Mouse (Mus musculus): ENCODE data around the gene Gm10153. TPM values are rescaled to one million over a fixed set of nuclear protein-coding genes. Genes with fewer than 3 reads are reported as not detected.
"Not testable (repeated sequence)": the region's sequence is repeated elsewhere in the genome, so short reads cannot be mapped to it uniquely, and the experiment has no call there.

Gm10153 gene
- not detected in 2 replicates for polyA plus RNA-seq (2015; fragmentation: Nextera tagmentation; extraction: Ambion mirVana)

DNA sequence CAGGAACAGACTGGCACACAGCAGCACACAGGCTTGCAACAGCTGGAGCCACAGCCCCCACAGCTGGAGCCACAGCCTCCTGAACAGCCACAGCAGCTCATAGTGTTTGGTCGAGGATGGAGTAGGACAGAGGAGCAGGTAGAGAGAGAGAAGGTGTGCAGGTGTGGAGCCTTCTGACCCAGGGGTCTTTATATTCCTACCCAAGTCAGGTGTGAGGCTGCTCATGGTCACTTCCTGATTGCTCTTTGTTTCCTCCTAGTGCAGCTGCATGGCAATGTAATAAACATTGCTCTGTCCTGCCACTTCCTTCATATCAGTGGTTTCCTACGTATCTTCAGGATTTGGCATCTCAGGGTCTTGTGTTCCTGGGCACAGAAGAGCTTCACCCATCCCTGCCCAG, at the start of gene Gm10153:
Gm10153 (minus strand) TSS at position 101 of the 400 bp plus-strand sequence.
- DNase-seq (ENCODE audit: low spot score): no peak

- no peak for DNase-seq (ENCODE audit: low spot score)
These were observed 41.4 kb upstream of the Gm10153 start for GRCm38 (mm10) chr7:142231540-142231939.

DNA sequence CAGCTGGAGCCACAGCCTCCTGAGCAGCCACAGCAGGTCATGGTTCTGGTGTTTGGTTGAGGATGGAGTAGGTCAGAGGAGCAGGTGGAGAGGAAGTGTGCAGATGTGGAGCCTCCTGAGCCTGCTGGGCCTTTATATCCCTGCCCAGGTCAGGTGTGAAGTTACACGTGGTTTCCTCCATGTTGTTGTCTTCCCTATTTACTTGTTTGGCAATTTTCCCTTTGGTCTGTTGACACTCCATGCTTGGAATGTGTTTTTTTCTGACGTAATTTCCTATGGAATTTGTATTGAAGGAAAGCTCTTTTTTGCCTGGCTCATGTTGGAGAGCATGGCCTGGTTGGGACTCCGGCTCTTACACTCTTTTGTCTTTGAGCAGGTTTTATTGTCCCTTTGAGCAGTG, 39.7 kb upstream of the Gm10153 start, which contains the start of gene Krtap5-5:
Krtap5-5 (minus strand) TSS at position 101 of the 400 bp plus-strand sequence.
- DNase-seq (ENCODE audit: low spot score): not testable (repeated sequence)

DNA sequence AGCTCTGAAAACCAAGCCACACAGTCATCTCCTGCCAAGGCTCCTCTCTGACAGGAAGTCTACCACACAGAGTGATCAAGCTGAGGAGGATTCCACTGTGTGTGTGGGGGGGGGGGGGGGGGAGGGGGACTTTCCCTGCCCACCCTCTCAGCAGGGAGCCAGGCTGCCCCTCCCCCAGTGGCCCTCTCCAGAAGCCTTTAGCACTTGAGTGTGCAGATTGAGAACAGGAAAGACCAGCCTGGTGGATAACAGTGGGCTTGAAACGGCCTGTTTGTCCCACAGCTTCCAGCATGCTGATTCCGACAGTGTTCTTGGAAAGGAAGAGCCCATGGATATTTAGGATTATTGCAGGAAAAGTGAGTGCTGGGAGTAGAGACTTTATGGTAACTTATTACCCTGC, 34.3 kb upstream of the Gm10153 start:
- DNase-seq (ENCODE audit: low spot score): no peak

DNA sequence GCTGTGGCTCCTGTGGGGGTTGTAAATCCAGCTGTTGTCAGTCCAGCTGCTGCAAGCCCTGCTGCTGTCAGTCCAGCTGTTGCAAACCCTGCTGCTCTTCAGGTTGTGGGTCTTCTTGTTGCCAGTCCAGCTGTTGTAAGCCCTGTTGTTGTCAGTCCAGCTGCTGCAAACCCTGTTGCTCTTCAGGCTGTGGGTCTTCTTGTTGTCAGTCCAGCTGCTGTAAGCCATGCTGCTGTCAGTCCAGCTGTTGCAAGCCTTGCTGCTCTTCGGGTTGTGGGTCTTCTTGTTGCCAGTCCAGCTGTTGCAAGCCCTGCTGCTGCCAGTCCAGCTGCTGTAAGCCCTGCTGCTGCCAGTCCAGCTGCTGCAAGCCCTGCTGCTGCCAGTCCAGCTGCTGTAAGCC, 21.9 kb upstream of the Gm10153 start:
- not testable (repeated sequence) for DNase-seq (ENCODE audit: low spot score)

- no peak for DNase-seq (ENCODE audit: low spot score)
These were observed 21.4 kb upstream of the Gm10153 start, which contains the start of gene Gm7579 for GRCm38 (mm10) chr7:142211559-142211958. TSS of gene Gm7579 (plus strand) at chr7:142211859.

DNA sequence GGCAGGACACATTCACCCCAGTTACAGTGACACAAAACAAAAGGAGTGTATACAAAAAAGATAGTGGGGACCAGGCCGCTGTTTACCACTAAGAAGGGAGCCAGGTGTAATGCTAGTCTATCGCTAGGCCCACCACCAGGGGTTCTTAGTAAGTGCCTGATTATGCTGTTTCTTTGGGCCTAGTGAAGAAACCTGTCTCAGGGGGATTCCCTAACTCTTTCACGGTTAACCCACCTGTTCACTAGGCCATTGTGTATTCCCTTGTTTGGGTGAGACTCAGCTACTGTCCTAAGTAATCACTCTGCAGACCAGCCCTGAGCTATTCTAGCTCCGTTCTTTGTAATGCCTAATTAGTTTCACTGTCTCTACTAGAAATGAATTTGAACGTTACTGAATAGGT, 16.7 kb upstream of the Gm10153 start:
- not testable (repeated sequence) for DNase-seq (ENCODE audit: low spot score)

DNA sequence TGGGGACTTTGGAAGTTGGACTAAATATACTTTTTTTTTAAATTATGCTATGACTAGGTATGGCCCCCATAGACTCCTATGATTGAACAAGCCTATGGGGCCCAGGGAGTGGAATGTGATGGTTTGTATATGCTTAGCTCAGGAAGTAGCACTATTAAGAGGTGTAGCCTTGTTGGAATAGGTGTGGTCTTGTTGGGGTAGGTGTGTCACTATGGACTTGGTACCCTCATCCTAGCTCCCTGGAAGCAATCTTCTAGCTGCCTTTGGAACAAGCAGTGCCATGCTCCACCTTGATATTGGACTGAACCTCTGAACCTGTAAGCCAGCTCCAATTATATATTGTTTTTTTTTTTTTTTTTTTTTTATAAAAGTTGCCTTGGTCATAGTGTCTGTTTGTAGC, 15.3 kb upstream of the Gm10153 start:
- no peak for DNase-seq (ENCODE audit: low spot score)

DNA sequence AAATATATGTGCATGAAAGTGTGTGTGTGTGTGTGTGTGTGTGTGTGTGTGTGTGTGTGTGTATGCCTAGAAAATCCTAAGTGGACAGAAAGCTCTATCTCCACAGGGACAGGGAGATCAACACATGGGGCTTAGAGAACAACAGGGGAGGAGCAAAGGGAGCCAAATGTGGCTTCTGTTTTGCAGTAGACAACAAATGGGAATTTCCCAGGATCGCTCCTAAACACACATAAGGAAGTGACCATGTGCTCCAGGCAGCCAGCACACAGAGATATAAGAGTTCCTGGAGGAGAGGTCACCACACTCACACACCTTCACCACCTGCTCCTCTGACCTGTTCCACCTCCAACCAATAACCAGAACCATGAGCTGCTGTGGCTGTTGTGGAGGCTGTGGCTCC, 10.9 kb upstream of the Gm10153 start, which contains the start of gene Krtap5-3:
Krtap5-3 (plus strand) TSS at position 301 of the 400 bp plus-strand sequence.
- DNase-seq (ENCODE audit: low spot score): no peak

- no peak for DNase-seq (ENCODE audit: low spot score)
These were observed 8.6 kb upstream of the Gm10153 start for GRCm38 (mm10) chr7:142198748-142199147.

GRCm38 (mm10) chr7:142188156-142188555, 2.0 kb downstream of the Gm10153 start:
- DNase-seq (ENCODE audit: low spot score): no peak

DNA sequence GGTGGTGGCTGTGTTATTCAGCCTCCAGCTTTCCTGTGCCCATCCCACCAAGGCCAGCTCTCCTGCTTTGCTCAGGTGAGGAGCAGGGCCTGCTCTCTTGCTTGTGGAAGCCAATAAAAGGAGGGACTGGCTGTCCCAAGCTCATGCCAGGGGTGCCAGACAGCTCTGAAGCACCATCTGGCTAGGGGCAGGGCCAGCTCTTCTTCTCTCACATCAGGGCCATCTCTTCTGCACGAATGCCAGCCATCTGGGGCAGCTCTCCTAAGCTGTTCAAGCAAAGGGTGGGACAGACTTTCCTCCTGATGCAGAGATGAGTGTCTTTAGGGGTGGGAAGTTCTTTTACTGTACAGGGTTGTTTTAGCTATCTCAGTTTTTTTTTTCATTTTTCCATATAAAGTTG, 9.2 kb downstream of the Gm10153 start:
- DNase-seq (ENCODE audit: low spot score): no peak

DNA sequence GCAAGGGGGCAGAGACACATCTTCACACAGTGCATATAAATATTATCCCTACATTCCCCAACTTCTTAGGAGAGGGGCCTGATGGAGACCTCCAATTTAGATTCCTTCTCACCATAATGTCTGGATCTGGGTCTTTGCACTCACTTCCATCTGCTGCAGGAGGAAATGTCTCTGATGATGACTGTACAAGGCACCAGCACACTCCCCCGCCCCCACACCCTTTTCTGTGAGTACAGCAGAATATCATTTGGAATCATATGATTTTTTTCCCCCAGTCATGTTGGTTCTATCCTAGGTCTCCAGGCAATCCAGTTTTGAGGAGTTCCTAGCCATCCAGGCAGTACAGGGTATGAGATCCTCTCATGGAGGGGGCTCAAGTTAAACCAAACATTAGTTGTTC, 11.5 kb downstream of the Gm10153 start:
- no peak for DNase-seq (ENCODE audit: low spot score)

GRCm38 (mm10) chr7:142175905-142176304, 14.3 kb downstream of the Gm10153 start, which contains the start of gene Krtap5-2:
TSS of gene Krtap5-2 (minus strand) at chr7:142176005.
- DNase-seq (ENCODE audit: low spot score): not testable (repeated sequence)

DNA sequence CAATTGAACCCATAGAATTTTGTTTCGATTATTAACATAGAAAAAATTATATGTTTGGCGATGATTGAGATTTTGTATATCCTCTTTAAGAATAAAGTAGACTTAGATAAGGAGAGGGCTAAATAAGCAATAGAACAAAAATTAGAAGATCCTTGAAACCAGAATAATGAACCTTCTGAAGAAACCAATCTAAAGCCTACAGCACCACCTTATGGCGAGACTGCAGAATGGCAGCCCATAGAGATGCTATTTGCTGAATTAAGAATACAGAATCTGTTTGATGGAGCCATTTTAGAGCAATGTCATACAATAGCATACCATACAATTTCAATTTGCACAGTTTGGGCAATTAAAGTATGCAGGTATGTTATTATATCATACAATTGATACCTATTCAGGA, 20.4 kb downstream of the Gm10153 start:
- DNase-seq (ENCODE audit: low spot score): peak; percentile 43

DNA sequence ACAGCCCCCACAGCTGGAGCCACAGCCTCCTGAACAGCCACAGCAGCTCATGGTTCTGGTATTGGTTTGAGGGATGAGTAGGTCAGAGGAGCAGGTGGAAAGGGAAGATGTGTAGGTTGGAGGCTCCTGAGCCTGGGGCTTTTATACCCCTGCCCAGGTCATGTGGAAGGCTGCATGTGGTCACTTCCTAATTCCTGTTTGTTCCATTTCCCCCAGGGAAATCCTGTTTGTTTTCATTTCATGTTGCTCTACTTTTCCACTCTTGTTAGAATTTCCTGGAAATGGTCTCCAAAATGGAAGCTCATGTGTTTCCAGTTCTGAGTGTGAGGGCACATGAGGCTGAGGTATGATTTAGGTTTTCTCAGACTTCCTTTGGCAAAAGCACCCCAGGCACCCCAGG, 24.6 kb downstream of the Gm10153 start, which contains the start of gene Gm4553:
Gm4553 (minus strand) TSS at position 101 of the 400 bp plus-strand sequence.
- not testable (repeated sequence) for DNase-seq (ENCODE audit: low spot score)

- DNase-seq (ENCODE audit: low spot score): no peak
These were observed 30.8 kb downstream of the Gm10153 start for GRCm38 (mm10) chr7:142159366-142159765.

DNA sequence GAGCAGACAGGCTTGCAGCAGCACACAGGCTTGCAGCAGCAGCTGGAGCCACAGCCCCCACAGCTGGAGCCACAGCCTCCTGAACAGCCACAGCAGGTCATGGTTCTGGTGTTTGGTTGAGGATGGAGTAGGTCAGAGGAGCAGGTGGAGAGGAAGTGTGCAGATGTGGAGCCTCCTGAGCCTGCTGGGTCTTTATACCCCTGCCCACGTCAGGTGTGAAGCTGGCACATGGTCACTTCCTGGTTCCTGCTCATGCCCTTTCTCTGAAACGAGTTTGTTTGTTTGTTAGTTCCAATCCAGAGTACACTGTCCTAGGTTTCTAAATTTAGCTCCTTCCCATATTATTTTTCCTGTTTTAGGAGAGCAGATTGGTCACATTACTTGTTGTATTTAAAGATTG, 33.2 kb downstream of the Gm10153 start, which contains the start of gene Gm29735:
Gm29735 (minus strand) TSS at position 101 of the 400 bp plus-strand sequence.
- DNase-seq (ENCODE audit: low spot score): not testable (repeated sequence)

DNA sequence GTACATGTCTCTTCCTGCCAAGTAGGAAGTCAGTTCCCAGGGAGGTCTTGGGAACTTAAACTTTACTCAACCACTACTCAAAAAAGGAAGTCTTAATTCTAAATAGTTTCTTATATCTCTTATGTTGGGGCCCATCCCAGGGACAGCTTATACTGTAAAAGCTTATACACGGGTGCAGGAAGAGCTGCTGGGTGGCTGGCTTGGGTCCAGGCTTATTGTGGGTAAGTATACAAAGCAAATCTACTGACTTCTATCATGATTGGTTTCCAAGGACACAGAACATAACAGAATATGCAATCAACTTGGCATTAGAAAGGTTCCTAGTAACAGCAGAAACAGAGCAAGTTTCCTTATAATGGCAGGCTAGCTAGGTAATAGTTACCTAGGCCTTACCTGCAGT, 34.9 kb downstream of the Gm10153 start:
- DNase-seq (ENCODE audit: low spot score): no peak

- DNase-seq (ENCODE audit: low spot score): no peak
These were observed 38.0 kb downstream of the Gm10153 start for GRCm38 (mm10) chr7:142152191-142152590.

GRCm38 (mm10) chr7:142148633-142149032, 41.6 kb downstream of the Gm10153 start:
- DNase-seq (ENCODE audit: low spot score): no peak

GRCm38 (mm10) chr7:142146033-142146432, 44.2 kb downstream of the Gm10153 start:
- DNase-seq (ENCODE audit: low spot score): peak; percentile 46

DNA sequence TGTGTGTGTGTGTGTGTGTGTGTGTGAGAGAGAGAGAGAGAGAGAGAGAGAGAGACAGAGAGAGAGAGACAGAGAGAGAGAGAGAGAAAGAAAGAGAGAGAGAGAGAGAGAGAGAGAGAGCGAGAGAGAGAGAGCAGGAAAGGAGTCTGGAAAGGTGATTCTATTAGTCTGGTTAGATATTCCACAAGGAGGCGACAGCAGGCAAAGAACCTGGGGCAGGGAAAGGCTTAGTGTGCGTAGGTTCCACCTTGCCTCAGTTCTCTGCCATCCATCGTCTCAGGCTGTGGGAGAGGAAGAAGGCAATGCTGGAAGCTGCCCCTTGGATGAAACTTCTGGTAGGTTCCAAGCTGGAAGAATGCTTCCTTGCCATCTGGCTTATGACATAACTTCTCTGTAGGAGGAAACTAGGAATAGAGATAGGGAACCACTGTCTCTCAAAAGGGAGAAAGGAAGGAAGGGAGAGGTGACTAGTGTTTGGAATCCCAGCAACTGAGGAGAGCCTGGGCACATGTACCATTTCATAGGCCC, 44.7 kb downstream of the Gm10153 start:
- no peak for DNase-seq (ENCODE audit: low spot score)

Data from thymus, postnatal 0 days (tissue).